Mouse (Mus musculus) lung, adult 2 months (tissue): ENCODE results near the gene Ica1l. TPM values are rescaled to one million over a fixed set of nuclear protein-coding genes. Genes with fewer than 3 reads are reported as not detected.
A peak's percentile ranks its signal among the peaks of the same experiment; 100 is the strongest.
"Not testable (repeated sequence)": the region's sequence is repeated elsewhere in the genome, so short reads cannot be mapped to it uniquely, and the experiment has no call there.

Source experiments
- DNase-seq: peaks from one replicate; pipeline ENCODE4 v3.0.0; 2022
- H3K4me1 ChIP-seq: fragments of 200-500 bp; 2 replicates; pipeline ENCODE4 v1.6.1; 2011; ENCODE audit warnings: low read length; ENCODE audit not compliant: control insufficient read depth, insufficient read depth
- H3K4me3 ChIP-seq: fragments of 200-500 bp; replicated peaks from 2 replicates; pipeline ENCODE3; 2011; ENCODE audit warnings: low read depth, mild to moderate bottlenecking, control low read depth, low read length; ENCODE audit errors: extremely low read depth
- CTCF ChIP-seq: fragments of 200-500 bp; IDR thresholded peaks from 2 replicates; pipeline ENCODE4 v1.5.1; 2011; ENCODE audit warnings: mild to moderate bottlenecking, low read length, control low read depth; ENCODE audit not compliant: insufficient read depth
- POLR2A ChIP-seq: fragments of 200-500 bp; IDR thresholded peaks from 2 replicates; pipeline ENCODE4 v1.6.1; 2011; ENCODE audit warnings: low read depth, mild to moderate bottlenecking, control low read depth, low read length, borderline replicate concordance; ENCODE audit errors: extremely low read depth
- WGBS: fragments of 180-500 bp; shearing (Covaris S2); methylation state at CpG from one replicate; pipeline ENCODE4 v1.1.7; 2018; 5-methylcytosine and 5-hydroxymethylcytosine counted together
- polyA plus RNA-seq: library from polyadenylated mRNA; depleted of rRNA; stranded (reverse); fragments of >200 nt; gene quantifications from 2 replicates; pipeline ENCODE4 v1.2.3, GENCODE M21; 2012; rRNA removed

The Ica1l gene
- polyA plus RNA-seq: 0.17 and 0.23 TPM in 2 replicates

GRCm38 (mm10) chr1:60042796-60043469 lies at the start of gene Ica1l:
Ica1l (minus strand) TSS chr1:60043184.
- DNase-seq: peak; percentile 34
- Histone ChIP-seq H3K4me1 (peaks cover 6% of the 10 kb centered on the region; the same call in 1 of the 2 replicates), H3K4me3 (peak within 1 kb of the TSS; percentile 70)
- TF ChIP-seq POLR2A: no peak
- no peak for TF ChIP-seq CTCF
- WGBS: under 1% methylated on average over 74 of the region's 99 CpGs

GRCm38 (mm10) chr1:60076411-60076810 lies 33.4 kb upstream of the Ica1l start:
- WGBS: 88% methylated on average over 6 of the region's 6 CpGs
- Histone ChIP-seq H3K4me1 (no peaks in the 10 kb centered on the region), H3K4me3 (no peak overlapping the region)
- no peak for TF ChIP-seq CTCF
- TF ChIP-seq POLR2A: no peak
- no peak for DNase-seq

- no peak for TF ChIP-seq CTCF
- no peak for TF ChIP-seq POLR2A
- no peak overlapping the region for H3K4me3 ChIP-seq
- DNase-seq: no peak
- no peaks in the 10 kb centered on the region for H3K4me1 ChIP-seq
- WGBS: 72% methylated on average over 3 of the region's 3 CpGs
These were observed 32.6 kb upstream of the Ica1l start for GRCm38 (mm10) chr1:60075590-60075989.

- TF ChIP-seq CTCF: no peak
- TF ChIP-seq POLR2A: no peak
- Histone ChIP-seq H3K4me1 (no peaks in the 10 kb centered on the region), H3K4me3 (no peak overlapping the region)
- 67% methylated on average over 2 of the region's 2 CpGs for WGBS
- DNase-seq: no peak
These were observed 32.0 kb upstream of the Ica1l start for GRCm38 (mm10) chr1:60074935-60075334.

GRCm38 (mm10) chr1:60070725-60071124 lies 27.7 kb upstream of the Ica1l start:
- not testable (repeated sequence) for H3K4me1 ChIP-seq, H3K4me3 ChIP-seq, DNase-seq

GRCm38 (mm10) chr1:60056310-60056709 lies 13.3 kb upstream of the Ica1l start:
- WGBS: 78% methylated on average over 3 of the region's 3 CpGs
- H3K4me3 ChIP-seq: no peak overlapping the region

GRCm38 (mm10) chr1:60054659-60055058 lies 11.7 kb upstream of the Ica1l start:
- Histone ChIP-seq H3K4me3 (no peak overlapping the region), H3K4me1 (no peaks in the 10 kb centered on the region)
- DNase-seq: no peak
- 45% methylated on average over 3 of the region's 3 CpGs for WGBS
- TF ChIP-seq CTCF (no peak; the same call in 1 of the 2 replicates), POLR2A (no peak)

More at GRCm38 (mm10) chr1:60056310-60056709, 13.3 kb upstream of the Ica1l start:
- no peak for DNase-seq
- TF ChIP-seq CTCF: no peak
- no peaks in the 10 kb centered on the region for H3K4me1 ChIP-seq

GRCm38 (mm10) chr1:60047481-60047880 lies 4.5 kb upstream of the Ica1l start:
- not testable (repeated sequence) for H3K4me1 ChIP-seq, H3K4me3 ChIP-seq, DNase-seq
- WGBS: 92% methylated on average over 5 of the region's 5 CpGs

GRCm38 (mm10) chr1:60044595-60044994 lies 1.6 kb upstream of the Ica1l start:
- Histone ChIP-seq H3K4me1 (peaks cover 6% of the 10 kb centered on the region; the same call in 1 of the 2 replicates), H3K4me3 (no peak overlapping the region)
- WGBS: 93% methylated on average over 1 of the region's 1 CpGs
- no peak for DNase-seq
- TF ChIP-seq CTCF: no peak
- no peak for TF ChIP-seq POLR2A

- peak; percentile 8 for DNase-seq
- Histone ChIP-seq H3K4me3 (peak overlapping the region; percentile 70), H3K4me1 (peaks cover 6% of the 10 kb centered on the region; the same call in 1 of the 2 replicates)
- 6% methylated on average over 19 of the region's 19 CpGs for WGBS
- TF ChIP-seq CTCF (no peak), POLR2A (no peak)
These were observed 587 bp downstream of the Ica1l start for GRCm38 (mm10) chr1:60042398-60042795.
